Mouse (Mus musculus) myocyte (in vitro differentiated cells): ENCODE measurements around the gene Lce1a1. TPM values are rescaled to one million over a fixed set of nuclear protein-coding genes. Genes with fewer than 3 reads are reported as not detected.

Experiments used
- H3K27me3 ChIP-seq: one replicate; pipeline ENCODE4 v1.6.1; 2011; ENCODE audit not compliant: control insufficient read depth, insufficient read depth, insufficient read length
- H3K36me3 ChIP-seq: one replicate; pipeline ENCODE4 v1.6.1; 2011; ENCODE audit not compliant: control insufficient read depth, insufficient read depth
- H3K4me2 ChIP-seq: one replicate; pipeline ENCODE4 v1.6.1; 2011; ENCODE audit warnings: low read depth, control low read depth
- H3K4me3 ChIP-seq: one replicate; pipeline ENCODE4 v1.5.1; 2011; ENCODE audit warnings: mild to moderate bottlenecking, control low read depth, moderate library complexity
- H3K79me2 ChIP-seq: one replicate; pipeline ENCODE4 v1.6.1; 2011; ENCODE audit not compliant: control insufficient read depth, insufficient read depth
- H3ac ChIP-seq: one replicate; pipeline ENCODE4 v1.6.1; 2011; ENCODE audit not compliant: control insufficient read depth, insufficient read length
- CEBPB ChIP-seq: IDR thresholded peaks from 2 replicates; pipeline ENCODE4 v1.6.1; 2011; ENCODE audit warnings: mild to moderate bottlenecking, moderate library complexity; ENCODE audit not compliant: poor library complexity, insufficient read depth, severe bottlenecking
- E2F4 ChIP-seq: IDR thresholded peaks from one replicate; pipeline ENCODE4 v1.6.1; 2011; ENCODE audit warnings: mild to moderate bottlenecking, control low read depth, moderate library complexity; ENCODE audit not compliant: insufficient read depth
- MAX ChIP-seq: IDR thresholded peaks from one replicate; pipeline ENCODE4 v1.6.1; 2011; ENCODE audit warnings: low read depth, mild to moderate bottlenecking, control low read depth
- MYOD1 ChIP-seq, 3 experiments: IDR thresholded peaks; one replicate each; pipeline ENCODE4 v1.6.1; 2011; ENCODE audit warnings: control low read depth in 2 of 3, low read depth in 2 of 3, mild to moderate bottlenecking in 2 of 3, moderate library complexity in 1 of 3; ENCODE audit not compliant: insufficient read length in 2 of 3, control insufficient read depth in 1 of 3
- MYOG ChIP-seq, 3 experiments: IDR thresholded peaks; one replicate each; pipeline ENCODE4 v1.6.1; 2011; ENCODE audit warnings: control low read depth in 2 of 3, low read depth in 2 of 3, mild to moderate bottlenecking in 2 of 3; ENCODE audit not compliant: insufficient read length in 2 of 3, control insufficient read depth in 1 of 3, insufficient read depth in 1 of 3
- POLR2A ChIP-seq: IDR thresholded peaks from one replicate; pipeline ENCODE4 v1.6.1; 2011; ENCODE audit warnings: low read depth, mild to moderate bottlenecking, control low read depth, moderate library complexity; ENCODE audit not compliant: insufficient read length
- POLR2AphosphoS2 ChIP-seq: IDR thresholded peaks from one replicate; pipeline ENCODE4 v1.6.1; 2011; ENCODE audit warnings: low read depth, control low read depth; ENCODE audit not compliant: insufficient read length
- REST ChIP-seq: IDR thresholded peaks from one replicate; pipeline ENCODE4 v1.6.1; 2011; ENCODE audit warnings: mild to moderate bottlenecking, control low read depth, moderate library complexity; ENCODE audit not compliant: insufficient read depth, insufficient read length
- SRF ChIP-seq: IDR thresholded peaks from one replicate; pipeline ENCODE4 v1.6.1; 2011; ENCODE audit warnings: low read depth; ENCODE audit not compliant: control insufficient read depth, insufficient read length
- TCF12 ChIP-seq: IDR thresholded peaks from one replicate; pipeline ENCODE4 v1.6.1; 2011; ENCODE audit warnings: mild to moderate bottlenecking, control low read depth; ENCODE audit not compliant: poor library complexity, insufficient read depth, severe bottlenecking
- TCF3 ChIP-seq: IDR thresholded peaks from one replicate; pipeline ENCODE4 v1.6.1; 2011; ENCODE audit warnings: low read depth, control low read depth; ENCODE audit not compliant: insufficient read length
- USF1 ChIP-seq: IDR thresholded peaks from one replicate; pipeline ENCODE4 v1.6.1; 2011; ENCODE audit warnings: low read depth, mild to moderate bottlenecking, control low read depth, moderate library complexity
- polyA plus RNA-seq: library from polyadenylated mRNA; unstranded; fragments of >200 nt; fragmentation: generic; extraction: Trizol; gene quantifications from one replicate; pipeline ENCODE4 v1.2.1, GENCODE M21; 2012; ENCODE audit warnings: missing spikeins

Gene Lce1a1
- polyA plus RNA-seq, 1 experiment, result not detected

DNA sequence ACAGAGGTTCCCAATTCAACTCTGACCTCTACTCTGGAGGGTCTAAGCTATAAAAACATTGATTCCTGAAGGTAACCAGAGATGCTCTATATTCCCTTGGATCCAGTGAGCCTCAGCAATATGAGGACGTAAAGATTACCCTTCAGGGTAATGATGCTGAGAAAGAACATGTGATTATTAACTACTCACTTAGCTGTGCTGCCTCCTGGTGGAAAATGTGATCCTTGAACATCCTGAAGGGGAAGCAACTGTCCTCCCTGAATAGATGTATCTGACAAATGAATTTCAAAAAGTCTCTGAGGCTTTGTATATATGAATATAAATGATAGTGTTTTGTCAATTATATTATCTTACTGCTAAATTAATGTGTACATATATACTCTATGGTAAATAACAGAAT lies 47.7 kb downstream of the Lce1a1 start:
- Histone ChIP-seq H3K4me2 (no peak overlapping the region), H3K27me3 (no peaks in the 10 kb centered on the region), H3K4me3 (no peak overlapping the region), H3ac (no peak overlapping the region), H3K36me3 (no peaks in the 10 kb centered on the region), H3K79me2 (no peaks in the 10 kb centered on the region)
- TF ChIP-seq MAX (no peak), SRF (no peak), POLR2AphosphoS2 (no peak), MYOD1 (IDR thresholded peaks at IDR 0.05; ENCODE audit: control insufficient read depth in 1 of 3, insufficient read length in 2 of 3, low read depth in 2 of 3) (no peak), MYOG (IDR thresholded peaks at IDR 0.05; ENCODE audit: control insufficient read depth in 1 of 3, insufficient read depth in 1 of 3, insufficient read length in 2 of 3, low read depth in 2 of 3) (no peak), POLR2A (no peak), REST (no peak), TCF12 (no peak), CEBPB (no peak), USF1 (no peak), TCF3 (no peak), E2F4 (no peak)

DNA sequence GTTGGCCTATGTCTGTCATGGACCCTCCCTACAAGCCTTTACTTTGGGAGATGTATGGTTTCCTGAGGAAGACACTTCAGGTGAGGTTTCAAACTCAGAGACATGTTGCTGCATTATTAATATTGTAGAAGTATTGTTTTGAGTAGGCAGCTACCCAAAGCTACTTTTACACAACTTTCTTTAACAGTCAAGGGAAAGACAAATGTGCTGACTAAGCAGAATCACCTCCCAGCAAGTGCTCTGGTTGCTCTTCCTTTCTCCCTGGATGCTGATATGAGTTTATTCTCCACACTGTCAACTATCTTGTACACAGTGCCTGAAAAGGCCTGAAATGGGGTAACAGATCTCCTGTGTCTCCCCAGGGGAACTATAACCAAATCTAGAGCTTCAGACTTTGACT lies 48.1 kb downstream of the Lce1a1 start:
- H3K36me3 ChIP-seq, result no peaks in the 10 kb centered on the region

DNA sequence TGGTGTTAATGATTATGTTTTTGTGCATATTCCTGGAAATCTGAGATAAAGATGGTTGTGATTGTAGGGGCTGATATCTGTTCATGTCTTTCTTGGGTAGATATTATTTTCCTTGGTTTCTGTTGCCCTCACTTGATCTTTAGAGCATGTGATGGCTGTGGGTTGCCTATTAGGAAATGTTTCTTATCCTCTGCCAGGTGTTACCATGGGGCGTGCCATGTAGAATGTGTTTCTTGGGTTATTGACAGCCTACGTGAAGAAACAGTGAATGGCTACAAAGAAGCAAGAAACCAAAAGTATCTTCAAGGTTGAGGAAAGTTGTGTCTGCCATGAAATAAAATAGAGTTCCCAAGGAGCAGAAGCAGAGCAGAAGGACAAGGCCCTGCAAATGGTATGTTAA lies 49.7 kb downstream of the Lce1a1 start:
- TF ChIP-seq CEBPB (no peak), SRF (no peak), TCF12 (no peak), MAX (no peak), TCF3 (no peak), MYOG (IDR thresholded peaks at IDR 0.05; ENCODE audit: control insufficient read depth in 1 of 3, insufficient read depth in 1 of 3, insufficient read length in 2 of 3, low read depth in 2 of 3) (no peak), USF1 (no peak), E2F4 (no peak), MYOD1 (IDR thresholded peaks at IDR 0.05; ENCODE audit: control insufficient read depth in 1 of 3, insufficient read length in 2 of 3, low read depth in 2 of 3) (no peak), POLR2AphosphoS2 (no peak), REST (no peak), POLR2A (no peak)
- no peak overlapping the region for H3K4me2 ChIP-seq
- H3K4me3 ChIP-seq, result no peak overlapping the region
- no peaks in the 10 kb centered on the region for H3K79me2 ChIP-seq
- H3K27me3 ChIP-seq, result no peaks in the 10 kb centered on the region
- no peak overlapping the region for H3ac ChIP-seq
- H3K36me3 ChIP-seq, result no peaks in the 10 kb centered on the region

More for the DNA sequence above, 48.1 kb downstream of the Lce1a1 start:
- Histone ChIP-seq H3K27me3 (no peaks in the 10 kb centered on the region), H3ac (no peak overlapping the region), H3K4me3 (no peak overlapping the region), H3K79me2 (no peaks in the 10 kb centered on the region), H3K4me2 (no peak overlapping the region)
- no peak for TF ChIP-seq CEBPB
- TF ChIP-seq SRF, result no peak
- no peak for TF ChIP-seq E2F4
- no peak for TF ChIP-seq USF1
- TF ChIP-seq POLR2A, result no peak
- no peak for TF ChIP-seq POLR2AphosphoS2
- no peak for TF ChIP-seq MAX
- TF ChIP-seq TCF12, result no peak
- no peak for TF ChIP-seq TCF3
- no peak for TF ChIP-seq MYOG (IDR thresholded peaks at IDR 0.05; ENCODE audit: control insufficient read depth in 1 of 3, insufficient read depth in 1 of 3, insufficient read length in 2 of 3, low read depth in 2 of 3)
- no peak for TF ChIP-seq MYOD1 (IDR thresholded peaks at IDR 0.05; ENCODE audit: control insufficient read depth in 1 of 3, insufficient read length in 2 of 3, low read depth in 2 of 3)
- TF ChIP-seq REST, result no peak

Other genes starting within 250 kb of the Lce1a1 start
- not detected for gene Sprr2i, start 240.3 kb downstream of the Lce1a1 start, polyA plus RNA-seq
- gene Sprr2j-ps, start 230.2 kb downstream of the Lce1a1 start, polyA plus RNA-seq, result not detected
- 13.6 TPM for gene Gm9774, start 218.9 kb downstream of the Lce1a1 start, polyA plus RNA-seq
- gene Sprr2k, start 215.7 kb downstream of the Lce1a1 start, polyA plus RNA-seq, result 2.8 TPM
- gene Sprr1b, start 209.5 kb downstream of the Lce1a1 start, polyA plus RNA-seq, result 0.05 TPM
- not detected for gene Sprr3, start 189.6 kb downstream of the Lce1a1 start, polyA plus RNA-seq
- 9.2 TPM for gene Sprr1a, start 162.4 kb downstream of the Lce1a1 start, polyA plus RNA-seq
- gene Sprr4, start 147.8 kb downstream of the Lce1a1 start, polyA plus RNA-seq, result not detected
- gene 2310046K23Rik, start 113.8 kb downstream of the Lce1a1 start, polyA plus RNA-seq, result not detected
- gene Ivl, start 74.6 kb downstream of the Lce1a1 start, polyA plus RNA-seq, result not detected
- gene Smcp, start 59.3 kb downstream of the Lce1a1 start, polyA plus RNA-seq, result not detected
- not detected for gene 2210017I01Rik, start 40.8 kb downstream of the Lce1a1 start, polyA plus RNA-seq
- gene Lce6a, start 26.6 kb downstream of the Lce1a1 start, polyA plus RNA-seq, result not detected
- gene Lce1b, start 8.6 kb upstream of the Lce1a1 start, polyA plus RNA-seq, result not detected
- not detected for gene Lce1a2, start 22.0 kb upstream of the Lce1a1 start, polyA plus RNA-seq
- gene Lce1c, start 30.9 kb upstream of the Lce1a1 start, polyA plus RNA-seq, result not detected
- gene Lce1d, start 38.9 kb upstream of the Lce1a1 start, polyA plus RNA-seq, result not detected
- not detected for gene Lce1e, start 60.8 kb upstream of the Lce1a1 start, polyA plus RNA-seq
- 0.19 TPM for gene Lce1f, start 72.0 kb upstream of the Lce1a1 start, polyA plus RNA-seq
- not detected for gene Gm38119, start 90.8 kb upstream of the Lce1a1 start, polyA plus RNA-seq
- 0.07 TPM for gene Lce1g, start 104.0 kb upstream of the Lce1a1 start, polyA plus RNA-seq
- gene Lce1h, start 116.8 kb upstream of the Lce1a1 start, polyA plus RNA-seq, result not detected
- not detected for gene Lce1i, start 130.6 kb upstream of the Lce1a1 start, polyA plus RNA-seq
- not detected for gene Lce1j, start 142.2 kb upstream of the Lce1a1 start, polyA plus RNA-seq
- not detected for gene Lce1k, start 159.6 kb upstream of the Lce1a1 start, polyA plus RNA-seq
- gene Kprp, start 178.9 kb upstream of the Lce1a1 start, polyA plus RNA-seq, result not detected
- gene Lce1l, start 203.0 kb upstream of the Lce1a1 start, polyA plus RNA-seq, result not detected
- gene 2310050C09Rik, start 221.9 kb upstream of the Lce1a1 start, polyA plus RNA-seq, result not detected